Mouse (Mus musculus): ENCODE data around the gene Prl2c3. TPM values are rescaled to one million over a fixed set of nuclear protein-coding genes. Genes with fewer than 3 reads are reported as not detected.
"Not testable (repeated sequence)": the region's sequence is repeated elsewhere in the genome, so short reads cannot be mapped to it uniquely, and the experiment has no call there.

Prl2c3 gene
- 0.69 and 0.97 TPM in 2 replicates for polyA plus RNA-seq (2014; fragmentation: Nextera tagmentation; extraction: Ambion mirVana)

DNA sequence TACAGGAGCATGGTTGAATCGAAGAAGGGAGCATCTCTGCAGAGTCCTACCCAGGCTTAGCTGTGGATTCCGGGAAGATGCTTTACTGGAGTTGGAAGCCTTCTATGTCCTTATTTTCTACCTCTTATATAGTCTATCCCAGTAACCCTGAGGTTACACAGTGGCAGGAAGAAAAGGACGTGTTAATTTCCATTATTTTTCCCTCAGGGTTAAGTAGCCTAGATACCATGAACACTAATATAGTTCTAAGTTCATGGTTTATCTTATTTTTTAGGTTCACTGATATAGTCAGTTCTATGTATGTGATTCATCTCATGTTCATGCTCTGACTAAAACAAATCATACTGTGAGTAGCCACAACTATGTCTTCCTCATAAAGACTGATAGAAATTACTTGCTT lies at the start of gene Prl2c3:
Gene Prl2c3 (minus strand): TSS at position 101 of the 400 bp plus-strand sequence.
- not testable (repeated sequence) for H3K4me2 ChIP-seq (replicated peaks; ENCODE audit: low read depth, low read length); H3K9ac ChIP-seq (ENCODE audit: low read depth, low read length); H3K4me3 ChIP-seq (ENCODE audit: low read length); H3K27me3 ChIP-seq (ENCODE audit: control insufficient read depth, insufficient read depth, low read length); ATAC-seq (ENCODE audit: low FRiP score, low TSS enrichment); H3K36me3 ChIP-seq (ENCODE audit: control insufficient read depth, insufficient read depth, low read length); H3K9me3 ChIP-seq (ENCODE audit: control insufficient read depth, low read length); H3K27ac ChIP-seq (ENCODE audit: low read depth, low read length); H3K4me1 ChIP-seq (ENCODE audit: control insufficient read depth, insufficient read depth, low read length)
- 75% methylated on average over 3 of the region's 3 CpGs for WGBS

- not testable (repeated sequence) for H3K36me3 ChIP-seq (ENCODE audit: control insufficient read depth, insufficient read depth, low read length); H3K9ac ChIP-seq (ENCODE audit: low read depth, low read length); H3K27me3 ChIP-seq (ENCODE audit: control insufficient read depth, insufficient read depth, low read length); H3K4me1 ChIP-seq (ENCODE audit: control insufficient read depth, insufficient read depth, low read length); H3K4me2 ChIP-seq (replicated peaks; ENCODE audit: low read depth, low read length); H3K4me3 ChIP-seq (ENCODE audit: low read length); H3K27ac ChIP-seq (ENCODE audit: low read depth, low read length)
- peaks cover 22% of the 10 kb centered on the region for H3K9me3 ChIP-seq (ENCODE audit: control insufficient read depth, low read length)
- 82% methylated on average over 4 of the region's 4 CpGs for WGBS
- ATAC-seq (ENCODE audit: low FRiP score, low TSS enrichment): peak; percentile 46; the same call in 1 of the 2 replicates
Observed at GRCm38 (mm10) chr13:12848254-12848653, 48.4 kb upstream of the Prl2c3 start.

- H3K27ac ChIP-seq (ENCODE audit: low read depth, low read length); H3K9ac ChIP-seq (ENCODE audit: low read depth, low read length): not testable (repeated sequence)
- 89% methylated on average over 1 of the region's 1 CpGs for WGBS
Observed at GRCm38 (mm10) chr13:12844701-12845100, 44.8 kb upstream of the Prl2c3 start.

GRCm38 (mm10) chr13:12837546-12837945 lies 37.7 kb upstream of the Prl2c3 start:
- ATAC-seq (ENCODE audit: low FRiP score, low TSS enrichment); H3K27me3 ChIP-seq (ENCODE audit: control insufficient read depth, insufficient read depth, low read length); H3K36me3 ChIP-seq (ENCODE audit: control insufficient read depth, insufficient read depth, low read length); H3K4me3 ChIP-seq (ENCODE audit: low read length); H3K4me1 ChIP-seq (ENCODE audit: control insufficient read depth, insufficient read depth, low read length); H3K9ac ChIP-seq (ENCODE audit: low read depth, low read length); H3K27ac ChIP-seq (ENCODE audit: low read depth, low read length); H3K4me2 ChIP-seq (replicated peaks; ENCODE audit: low read depth, low read length): not testable (repeated sequence)
- 72% methylated on average over 2 of the region's 2 CpGs for WGBS
- peaks cover 19% of the 10 kb centered on the region for H3K9me3 ChIP-seq (ENCODE audit: control insufficient read depth, low read length)

More at GRCm38 (mm10) chr13:12844701-12845100, 44.8 kb upstream of the Prl2c3 start:
- ATAC-seq (ENCODE audit: low FRiP score, low TSS enrichment): 0 out of 2 replicates have a peak, but pooled peaks have one; percentile 28
- H3K9me3 ChIP-seq (ENCODE audit: control insufficient read depth, low read length): peaks cover 17% of the 10 kb centered on the region
- not testable (repeated sequence) for H3K36me3 ChIP-seq (ENCODE audit: control insufficient read depth, insufficient read depth, low read length); H3K4me3 ChIP-seq (ENCODE audit: low read length); H3K27me3 ChIP-seq (ENCODE audit: control insufficient read depth, insufficient read depth, low read length); H3K4me2 ChIP-seq (replicated peaks; ENCODE audit: low read depth, low read length); H3K4me1 ChIP-seq (ENCODE audit: control insufficient read depth, insufficient read depth, low read length)

- no peaks in the 10 kb centered on the region for H3K4me1 ChIP-seq (ENCODE audit: control insufficient read depth, insufficient read depth, low read length)
- no peak overlapping the region for H3K9ac ChIP-seq (ENCODE audit: low read depth, low read length)
- no peaks in the 10 kb centered on the region for H3K36me3 ChIP-seq (ENCODE audit: control insufficient read depth, insufficient read depth, low read length)
- no peaks in the 10 kb centered on the region for H3K27me3 ChIP-seq (ENCODE audit: control insufficient read depth, insufficient read depth, low read length)
- no peak overlapping the region for H3K4me3 ChIP-seq (ENCODE audit: low read length)
- no peak overlapping the region for H3K27ac ChIP-seq (ENCODE audit: low read depth, low read length)
- 75% methylated on average over 2 of the region's 2 CpGs for WGBS
- no peak for ATAC-seq (ENCODE audit: low FRiP score, low TSS enrichment)
- peaks cover 35% of the 10 kb centered on the region for H3K9me3 ChIP-seq (ENCODE audit: control insufficient read depth, low read length)
- no peak overlapping the region for H3K4me2 ChIP-seq (replicated peaks; ENCODE audit: low read depth, low read length)
Observed at GRCm38 (mm10) chr13:12831769-12832168, 31.9 kb upstream of the Prl2c3 start.

DNA sequence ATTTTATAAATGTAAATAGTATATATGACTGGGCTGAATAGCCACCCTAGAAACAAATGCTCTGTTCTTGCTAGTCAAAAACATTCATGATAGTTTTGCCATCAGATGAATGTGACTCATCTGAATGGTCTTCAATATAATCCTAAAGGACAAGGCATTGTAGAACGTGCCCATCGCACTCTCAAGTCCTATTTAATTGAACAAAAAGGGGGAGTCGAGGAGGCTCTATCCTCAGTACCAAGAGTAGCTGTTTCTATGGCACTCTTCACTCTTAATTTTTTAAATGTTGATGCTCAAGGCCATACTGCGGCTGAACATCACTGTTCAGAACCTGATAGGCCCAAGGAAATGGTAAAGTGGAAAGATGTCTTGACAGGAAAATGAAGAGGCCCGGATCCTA lies 29.2 kb upstream of the Prl2c3 start:
- 87% methylated on average over 5 of the region's 5 CpGs for WGBS
- H3K9me3 ChIP-seq (ENCODE audit: control insufficient read depth, low read length): peaks cover 43% of the 10 kb centered on the region
- H3K4me3 ChIP-seq (ENCODE audit: low read length): no peak overlapping the region
- no peak overlapping the region for H3K4me2 ChIP-seq (replicated peaks; ENCODE audit: low read depth, low read length)
- no peaks in the 10 kb centered on the region for H3K36me3 ChIP-seq (ENCODE audit: control insufficient read depth, insufficient read depth, low read length)
- H3K27me3 ChIP-seq (ENCODE audit: control insufficient read depth, insufficient read depth, low read length): no peaks in the 10 kb centered on the region
- ATAC-seq (ENCODE audit: low FRiP score, low TSS enrichment): no peak
- no peaks in the 10 kb centered on the region for H3K4me1 ChIP-seq (ENCODE audit: control insufficient read depth, insufficient read depth, low read length)
- H3K9ac ChIP-seq (ENCODE audit: low read depth, low read length): no peak overlapping the region
- no peak overlapping the region for H3K27ac ChIP-seq (ENCODE audit: low read depth, low read length)

GRCm38 (mm10) chr13:12824500-12825176 lies 24.8 kb upstream of the Prl2c3 start:
- not testable (repeated sequence) for H3K4me2 ChIP-seq (replicated peaks; ENCODE audit: low read depth, low read length); H3K9ac ChIP-seq (ENCODE audit: low read depth, low read length); H3K27me3 ChIP-seq (ENCODE audit: control insufficient read depth, insufficient read depth, low read length); H3K36me3 ChIP-seq (ENCODE audit: control insufficient read depth, insufficient read depth, low read length); H3K4me3 ChIP-seq (ENCODE audit: low read length); H3K27ac ChIP-seq (ENCODE audit: low read depth, low read length); H3K4me1 ChIP-seq (ENCODE audit: control insufficient read depth, insufficient read depth, low read length)
- 0 out of 2 replicates have a peak, but pooled peaks have one; percentile 57 for ATAC-seq (ENCODE audit: low FRiP score, low TSS enrichment)
- H3K9me3 ChIP-seq (ENCODE audit: control insufficient read depth, low read length): peaks cover 30% of the 10 kb centered on the region
- 76% methylated on average over 4 of the region's 4 CpGs for WGBS

- H3K36me3 ChIP-seq (ENCODE audit: control insufficient read depth, insufficient read depth, low read length); ATAC-seq (ENCODE audit: low FRiP score, low TSS enrichment); H3K27me3 ChIP-seq (ENCODE audit: control insufficient read depth, insufficient read depth, low read length); H3K27ac ChIP-seq (ENCODE audit: low read depth, low read length); H3K4me2 ChIP-seq (replicated peaks; ENCODE audit: low read depth, low read length); H3K9ac ChIP-seq (ENCODE audit: low read depth, low read length); H3K9me3 ChIP-seq (ENCODE audit: control insufficient read depth, low read length); H3K4me3 ChIP-seq (ENCODE audit: low read length); H3K4me1 ChIP-seq (ENCODE audit: control insufficient read depth, insufficient read depth, low read length): not testable (repeated sequence)
- WGBS: 86% methylated on average over 5 of the region's 5 CpGs
Observed at GRCm38 (mm10) chr13:12813734-12814424, 14.0 kb upstream of the Prl2c3 start.

GRCm38 (mm10) chr13:12809591-12809990 lies 9.7 kb upstream of the Prl2c3 start:
- no peak overlapping the region for H3K4me2 ChIP-seq (replicated peaks; ENCODE audit: low read depth, low read length)
- H3K9ac ChIP-seq (ENCODE audit: low read depth, low read length): no peak overlapping the region
- H3K9me3 ChIP-seq (ENCODE audit: control insufficient read depth, low read length): peaks cover 7% of the 10 kb centered on the region
- no peaks in the 10 kb centered on the region for H3K4me1 ChIP-seq (ENCODE audit: control insufficient read depth, insufficient read depth, low read length)
- H3K27ac ChIP-seq (ENCODE audit: low read depth, low read length): no peak overlapping the region
- WGBS: 68% methylated on average over 2 of the region's 2 CpGs
- no peak for ATAC-seq (ENCODE audit: low FRiP score, low TSS enrichment)
- H3K36me3 ChIP-seq (ENCODE audit: control insufficient read depth, insufficient read depth, low read length): no peaks in the 10 kb centered on the region
- H3K27me3 ChIP-seq (ENCODE audit: control insufficient read depth, insufficient read depth, low read length): no peaks in the 10 kb centered on the region
- no peak overlapping the region for H3K4me3 ChIP-seq (ENCODE audit: low read length)
